Mouse (Mus musculus): ENCODE data around the gene Nlk. TPM values are rescaled to one million over a fixed set of nuclear protein-coding genes. Genes with fewer than 3 reads are reported as not detected.

Gene Nlk
- polyA plus RNA-seq, 1 experiment from 2014 or later, result 26.7 TPM

DNA sequence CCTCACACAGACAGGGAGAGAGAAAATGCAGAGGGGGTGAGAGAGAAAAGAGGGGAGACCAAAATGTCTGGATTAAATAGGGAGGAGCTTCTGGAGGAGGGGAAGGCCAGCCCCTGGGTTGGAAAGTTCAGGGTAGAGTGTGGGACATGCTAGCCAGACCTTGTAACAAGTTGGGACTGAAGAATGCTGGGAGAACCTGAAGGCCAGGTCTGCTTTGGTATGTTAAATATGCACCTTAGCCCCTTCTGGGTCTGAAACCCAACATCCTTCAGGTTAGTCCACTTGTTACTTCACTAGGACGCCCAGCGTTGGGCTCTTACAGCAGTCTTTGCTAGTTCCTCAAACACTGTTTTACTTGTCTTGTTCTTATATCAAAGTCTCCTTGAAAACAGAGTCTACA, 24.2 kb upstream of the Nlk start:
- no peak overlapping the region for H3K4me2 ChIP-seq
- no peak overlapping the region for H3K4me3 ChIP-seq
- H3K9me3 ChIP-seq, result no peaks in the 10 kb centered on the region
- no peak for ATAC-seq (replicated peaks)
- H3K4me1 ChIP-seq, result no peaks in the 10 kb centered on the region
- no peaks in the 10 kb centered on the region for H3K36me3 ChIP-seq (replicated peaks)
- WGBS, result 91% methylated on average over 2 of the region's 2 CpGs
- no peak overlapping the region for H3K27ac ChIP-seq
- H3K9ac ChIP-seq, result no peak overlapping the region
- no peaks in the 10 kb centered on the region for H3K27me3 ChIP-seq (replicated peaks)

- 54% methylated on average over 4 of the region's 4 CpGs for WGBS
- no peaks in the 10 kb centered on the region for H3K36me3 ChIP-seq (replicated peaks)
- H3K9ac ChIP-seq, result no peak overlapping the region
- ATAC-seq (replicated peaks), result no peak
- H3K9me3 ChIP-seq, result no peaks in the 10 kb centered on the region
- H3K4me2 ChIP-seq, result no peak overlapping the region
- no peaks in the 10 kb centered on the region for H3K4me1 ChIP-seq
- no peak overlapping the region for H3K4me3 ChIP-seq
- no peak overlapping the region for H3K27ac ChIP-seq
- no peaks in the 10 kb centered on the region for H3K27me3 ChIP-seq (replicated peaks)
These were observed 20.5 kb upstream of the Nlk start for GRCm38 (mm10) chr11:78717655-78718054.

DNA sequence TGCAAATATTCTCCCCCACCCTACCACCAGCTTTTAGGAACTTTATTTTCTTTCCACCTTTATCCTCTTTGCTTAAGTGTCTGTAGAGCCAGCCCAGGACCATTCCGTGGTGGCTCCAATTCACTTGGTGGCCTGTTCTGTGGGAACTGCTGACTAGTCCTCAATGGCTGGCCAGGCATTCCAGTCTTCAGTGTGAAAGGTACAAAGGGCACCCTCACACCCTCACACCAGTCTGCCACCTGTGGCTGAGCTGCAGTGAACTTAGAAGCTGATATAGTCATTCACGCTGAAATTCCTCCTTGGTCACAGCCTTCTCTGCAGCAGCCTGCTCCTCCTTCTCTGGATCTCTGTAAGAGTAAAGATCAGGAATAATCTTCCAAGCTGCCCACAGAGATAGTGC, 11.5 kb upstream of the Nlk start:
- no peak overlapping the region for H3K4me2 ChIP-seq
- 88% methylated on average over 2 of the region's 2 CpGs for WGBS
- H3K27me3 ChIP-seq (replicated peaks), result no peaks in the 10 kb centered on the region
- H3K27ac ChIP-seq, result no peak overlapping the region
- no peak overlapping the region for H3K4me3 ChIP-seq
- no peak overlapping the region for H3K9ac ChIP-seq
- no peaks in the 10 kb centered on the region for H3K9me3 ChIP-seq
- H3K36me3 ChIP-seq (replicated peaks), result no peaks in the 10 kb centered on the region
- no peak for ATAC-seq (replicated peaks)
- no peaks in the 10 kb centered on the region for H3K4me1 ChIP-seq

DNA sequence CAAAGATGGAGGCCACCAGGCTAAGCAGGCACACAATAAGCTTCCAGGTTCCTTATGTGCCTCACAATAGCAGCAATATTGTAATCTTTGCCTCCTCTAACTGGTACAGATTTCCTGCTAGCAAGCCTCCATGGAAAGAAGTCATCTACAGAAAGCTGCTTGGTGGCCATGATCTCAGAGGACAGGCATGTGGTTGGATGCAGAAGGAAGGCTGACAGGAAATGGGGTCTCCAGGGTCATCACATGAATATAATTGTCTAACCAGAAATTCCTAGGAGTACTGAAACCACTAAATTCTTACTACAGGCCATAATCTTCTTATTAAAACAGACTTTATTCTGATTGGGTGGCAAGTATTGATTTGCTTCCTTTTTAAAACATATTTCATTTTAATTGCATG, 8.9 kb upstream of the Nlk start:
- no peak for ATAC-seq (replicated peaks)
- H3K4me3 ChIP-seq, result no peak overlapping the region
- no peaks in the 10 kb centered on the region for H3K4me1 ChIP-seq
- H3K27ac ChIP-seq, result no peak overlapping the region
- no peak overlapping the region for H3K4me2 ChIP-seq
- no peaks in the 10 kb centered on the region for H3K9me3 ChIP-seq
- no peak overlapping the region for H3K9ac ChIP-seq
- H3K27me3 ChIP-seq (replicated peaks), result no peaks in the 10 kb centered on the region
- H3K36me3 ChIP-seq (replicated peaks), result no peaks in the 10 kb centered on the region

DNA sequence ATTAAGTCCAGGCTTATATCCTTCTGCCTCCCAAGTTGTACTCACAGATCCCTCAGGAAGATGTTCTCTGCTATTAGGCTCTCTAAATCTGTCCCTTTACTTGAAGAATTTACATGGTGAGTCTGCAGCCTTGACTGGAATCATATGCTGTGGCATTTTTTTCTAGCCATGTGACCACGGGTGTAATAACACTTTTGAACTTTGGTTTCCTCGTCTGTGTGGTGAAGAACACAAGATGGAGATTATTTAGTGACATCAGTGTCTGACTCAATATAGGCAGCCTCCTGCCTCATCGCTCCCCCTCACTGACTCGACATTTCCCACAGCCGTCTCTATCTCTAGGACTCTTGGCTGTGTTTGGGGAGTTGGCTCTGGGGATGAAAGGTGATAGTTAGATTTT, 5.9 kb upstream of the Nlk start:
- WGBS, result 84% methylated on average over 5 of the region's 5 CpGs
- Histone ChIP-seq H3K4me2 (no peak overlapping the region), H3K4me1 (no peaks in the 10 kb centered on the region), H3K36me3 (replicated peaks) (no peaks in the 10 kb centered on the region), H3K27me3 (replicated peaks) (no peaks in the 10 kb centered on the region; the same call in 1 of the 2 replicates), H3K27ac (no peak overlapping the region), H3K4me3 (no peak overlapping the region), H3K9ac (no peak overlapping the region), H3K9me3 (no peaks in the 10 kb centered on the region)
- ATAC-seq (replicated peaks), result no peak

DNA sequence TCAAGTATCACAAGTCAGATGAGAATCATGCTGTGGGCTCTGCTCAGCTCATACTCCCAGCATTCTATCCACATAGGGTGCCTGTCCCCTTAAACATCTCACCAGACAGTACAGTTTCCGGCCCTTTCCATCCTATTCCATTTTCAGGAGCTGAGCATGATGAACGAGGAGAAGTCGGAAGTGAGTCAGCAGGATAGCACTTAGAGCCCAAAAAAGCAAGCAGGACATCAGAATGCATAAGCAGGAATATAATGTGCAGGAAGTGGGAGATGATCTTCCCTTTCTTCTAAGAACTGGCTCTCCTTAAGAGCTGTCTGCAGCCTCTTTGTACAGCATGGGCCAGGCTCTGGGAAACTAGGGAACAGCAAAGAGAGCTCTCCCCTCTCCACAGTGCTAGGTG, 5.1 kb upstream of the Nlk start:
- ATAC-seq (replicated peaks), result no peak
- Histone ChIP-seq H3K9ac (no peak overlapping the region), H3K36me3 (replicated peaks) (no peaks in the 10 kb centered on the region), H3K27ac (no peak overlapping the region), H3K9me3 (no peaks in the 10 kb centered on the region), H3K4me2 (no peak overlapping the region), H3K4me3 (no peak overlapping the region), H3K27me3 (replicated peaks) (no peaks in the 10 kb centered on the region; the same call in 1 of the 2 replicates), H3K4me1 (no peaks in the 10 kb centered on the region)
- WGBS, result 83% methylated on average over 3 of the region's 3 CpGs

DNA sequence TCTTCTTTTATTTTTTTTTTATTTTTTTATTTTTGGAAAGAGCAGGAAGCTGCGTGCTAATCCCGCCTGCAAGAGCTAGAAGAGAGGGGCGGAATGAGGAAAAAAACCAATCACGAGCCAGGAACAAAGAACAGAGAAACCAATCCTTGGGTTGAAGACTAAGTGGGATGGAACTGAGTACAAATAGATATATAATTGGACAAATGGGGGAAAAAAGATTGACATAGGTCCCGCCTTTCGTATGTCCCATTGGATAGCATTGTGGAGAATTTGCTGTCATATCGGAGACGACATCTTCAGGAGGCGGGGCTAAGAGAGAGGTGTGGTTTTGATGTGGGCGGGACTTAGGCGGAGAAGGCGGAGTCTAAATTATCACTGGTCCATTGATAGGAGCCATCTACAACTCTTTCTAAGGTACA, 589 bp upstream of the Nlk start:
- Histone ChIP-seq H3K4me2 (peak overlapping the region; percentile 33), H3K4me1 (peaks cover 33% of the 10 kb centered on the region), H3K9ac (peak overlapping the region; percentile 35; the same call in 1 of the 2 replicates), H3K36me3 (replicated peaks) (no peaks in the 10 kb centered on the region), H3K4me3 (peak overlapping the region; percentile 83), H3K27me3 (replicated peaks) (no peaks in the 10 kb centered on the region; the same call in 1 of the 2 replicates), H3K9me3 (no peaks in the 10 kb centered on the region), H3K27ac (peak overlapping the region; percentile 94)
- under 1% methylated on average over 12 of the region's 12 CpGs for WGBS
- peak; percentile 95 for ATAC-seq (replicated peaks)

DNA sequence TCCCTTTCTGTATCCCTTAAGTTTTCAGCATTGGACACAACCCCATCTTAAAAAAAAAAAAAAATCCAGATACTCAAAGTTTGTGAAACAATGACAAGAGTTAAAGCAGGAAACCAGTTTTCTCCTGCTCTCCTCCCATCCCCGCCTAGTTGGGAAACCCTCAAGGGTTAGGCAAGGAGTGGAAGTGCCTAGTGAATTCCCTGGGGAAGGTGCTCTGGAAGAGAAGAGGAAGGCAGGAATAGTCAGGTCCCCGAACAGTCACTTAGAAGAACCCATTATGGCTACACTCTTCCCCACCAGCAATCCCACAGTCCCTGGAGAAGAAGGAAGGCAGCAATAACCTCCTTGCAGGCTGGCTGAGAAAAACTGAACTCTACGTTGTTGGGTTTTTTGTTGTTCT, 2.9 kb downstream of the Nlk start:
- 62% methylated on average over 3 of the region's 3 CpGs for WGBS
- Histone ChIP-seq H3K36me3 (replicated peaks) (no peaks in the 10 kb centered on the region), H3K27me3 (replicated peaks) (no peaks in the 10 kb centered on the region), H3K9me3 (no peaks in the 10 kb centered on the region), H3K27ac (no peak overlapping the region), H3K4me3 (peak overlapping the region; percentile 21; the same call in 1 of the 2 replicates), H3K9ac (no peak overlapping the region), H3K4me2 (peak overlapping the region; percentile 73), H3K4me1 (peaks cover 54% of the 10 kb centered on the region)
- no peak for ATAC-seq (replicated peaks)

- peaks cover 56% of the 10 kb centered on the region for H3K4me1 ChIP-seq
- peak overlapping the region; percentile 23 for H3K4me2 ChIP-seq
- H3K27ac ChIP-seq, result no peak overlapping the region
- 96% methylated on average over 8 of the region's 8 CpGs for WGBS
- H3K9me3 ChIP-seq, result no peaks in the 10 kb centered on the region
- H3K4me3 ChIP-seq, result no peak overlapping the region
- no peaks in the 10 kb centered on the region for H3K36me3 ChIP-seq (replicated peaks)
- no peaks in the 10 kb centered on the region for H3K27me3 ChIP-seq (replicated peaks)
- H3K9ac ChIP-seq, result no peak overlapping the region
- no peak for ATAC-seq (replicated peaks)
These were observed 3.9 kb downstream of the Nlk start for GRCm38 (mm10) chr11:78693307-78693706.

DNA sequence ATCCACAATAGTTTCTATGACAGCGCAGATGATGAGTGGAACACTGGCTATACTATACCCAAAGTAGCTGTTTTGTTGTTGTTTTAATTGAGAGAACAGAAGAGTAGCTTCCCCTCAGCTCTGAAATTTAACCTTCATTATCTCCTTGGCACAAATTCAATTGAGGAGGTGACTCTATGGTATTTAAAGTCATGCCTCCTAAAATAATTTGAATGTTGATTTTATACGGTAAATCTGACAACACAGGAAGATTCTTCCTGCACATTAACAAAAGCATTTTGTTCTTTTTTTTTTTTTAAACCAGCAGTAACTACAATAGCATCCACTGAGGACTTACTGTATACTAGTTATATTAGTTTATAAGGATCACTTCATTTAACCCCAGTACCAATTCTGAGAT, 6.0 kb downstream of the Nlk start:
- ATAC-seq (replicated peaks), result no peak
- Histone ChIP-seq H3K9me3 (no peaks in the 10 kb centered on the region), H3K4me1 (peaks cover 54% of the 10 kb centered on the region), H3K9ac (no peak overlapping the region), H3K4me2 (no peak overlapping the region), H3K27me3 (replicated peaks) (no peaks in the 10 kb centered on the region), H3K36me3 (replicated peaks) (no peaks in the 10 kb centered on the region), H3K4me3 (no peak overlapping the region), H3K27ac (no peak overlapping the region)
- 67% methylated on average over 2 of the region's 2 CpGs for WGBS

- WGBS, result 83% methylated on average over 3 of the region's 3 CpGs
- no peak for ATAC-seq (replicated peaks)
- Histone ChIP-seq H3K4me1 (peaks cover 48% of the 10 kb centered on the region), H3K27me3 (replicated peaks) (no peaks in the 10 kb centered on the region), H3K27ac (no peak overlapping the region), H3K4me2 (no peak overlapping the region), H3K4me3 (no peak overlapping the region), H3K9ac (no peak overlapping the region), H3K36me3 (replicated peaks) (no peaks in the 10 kb centered on the region), H3K9me3 (no peaks in the 10 kb centered on the region)
These were observed 6.6 kb downstream of the Nlk start for GRCm38 (mm10) chr11:78690547-78690946.

GRCm38 (mm10) chr11:78681058-78681457, 16.1 kb downstream of the Nlk start:
- H3K9ac ChIP-seq, result no peak overlapping the region
- ATAC-seq (replicated peaks), result no peak
- 86% methylated on average over 3 of the region's 3 CpGs for WGBS

DNA sequence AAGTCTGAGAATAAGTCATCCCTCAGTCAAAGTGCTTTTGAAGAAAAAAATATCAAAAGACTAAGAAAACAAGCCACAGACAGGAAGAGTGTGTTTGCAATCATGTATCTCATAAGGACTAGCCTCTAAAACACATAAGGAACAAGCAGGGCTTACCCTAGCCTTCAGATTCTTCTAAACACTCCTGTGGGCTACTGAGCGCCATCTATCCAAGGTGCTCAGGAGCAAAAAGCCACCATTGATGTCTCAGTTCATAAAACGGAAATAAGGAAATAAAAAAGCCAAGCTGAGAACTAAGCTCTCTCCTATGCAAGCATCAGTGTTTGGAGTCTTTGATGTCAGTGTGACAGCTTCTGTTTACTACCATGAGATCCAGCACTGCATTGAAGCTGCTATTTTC, 18.4 kb downstream of the Nlk start:
- Histone ChIP-seq H3K27me3 (replicated peaks) (no peaks in the 10 kb centered on the region), H3K36me3 (replicated peaks) (no peaks in the 10 kb centered on the region), H3K4me1 (no peaks in the 10 kb centered on the region), H3K9me3 (no peaks in the 10 kb centered on the region), H3K4me3 (no peak overlapping the region), H3K27ac (no peak overlapping the region), H3K4me2 (no peak overlapping the region), H3K9ac (no peak overlapping the region)
- WGBS, result 77% methylated on average over 2 of the region's 2 CpGs
- no peak for ATAC-seq (replicated peaks)

More at GRCm38 (mm10) chr11:78681058-78681457, 16.1 kb downstream of the Nlk start:
- H3K4me1 ChIP-seq, result no peaks in the 10 kb centered on the region
- H3K9me3 ChIP-seq, result no peaks in the 10 kb centered on the region
- H3K36me3 ChIP-seq (replicated peaks), result no peaks in the 10 kb centered on the region
- H3K27ac ChIP-seq, result no peak overlapping the region
- H3K4me2 ChIP-seq, result no peak overlapping the region
- no peaks in the 10 kb centered on the region for H3K27me3 ChIP-seq (replicated peaks)
- no peak overlapping the region for H3K4me3 ChIP-seq
